Mouse (Mus musculus): ENCODE results near the gene Olfr872. TPM values are rescaled to one million over a fixed set of nuclear protein-coding genes. Genes with fewer than 3 reads are reported as not detected.
"Not testable (repeated sequence)": the region's sequence is repeated elsewhere in the genome, so short reads cannot be mapped to it uniquely, and the experiment has no call there.

Olfr872 gene
- total RNA-seq (2015; ENCODE audit: low replicate concordance) = not detected in 2 replicates
- total RNA-seq (2017; ENCODE audit: low replicate concordance) = not detected in 2 replicates

- ATAC-seq (replicated peaks; ENCODE audit: low FRiP score, poor library complexity, severe bottlenecking) = no peak
Measured at GRCm38 (mm10) chr9:20236819-20237218, at the start of gene Olfr872. Gene Olfr872 (plus strand): TSS chr9:20237119.

GRCm38 (mm10) chr9:20202131-20202530 lies 34.8 kb upstream of the Olfr872 start:
- no peak for ATAC-seq (replicated peaks; ENCODE audit: low FRiP score, poor library complexity, severe bottlenecking)

GRCm38 (mm10) chr9:20203413-20203984 lies 33.4 kb upstream of the Olfr872 start:
- not testable (repeated sequence) for ATAC-seq (replicated peaks; ENCODE audit: low FRiP score, poor library complexity, severe bottlenecking)

DNA sequence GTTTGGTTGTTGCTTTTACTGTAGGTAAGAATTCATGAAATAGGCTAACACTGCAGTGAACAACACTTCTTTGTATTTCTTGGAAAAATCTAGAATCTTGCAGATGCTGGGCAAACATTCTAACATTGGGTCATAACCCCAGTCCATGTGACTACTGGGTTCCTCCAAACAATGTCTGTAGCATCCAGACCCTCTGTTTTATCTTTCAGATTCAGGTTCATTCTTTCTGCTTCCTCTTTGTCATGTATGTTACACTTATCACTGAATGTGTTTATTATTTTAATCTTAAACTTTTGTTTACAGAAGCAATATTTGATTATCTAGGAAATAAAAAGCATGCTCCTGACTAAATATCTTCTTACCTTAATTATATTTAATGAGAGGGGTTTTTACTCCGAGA lies 26.1 kb upstream of the Olfr872 start:
- no peak for ATAC-seq (replicated peaks; ENCODE audit: low FRiP score, poor library complexity, severe bottlenecking)

- ATAC-seq (replicated peaks; ENCODE audit: low FRiP score, poor library complexity, severe bottlenecking) = no peak
Measured at GRCm38 (mm10) chr9:20211477-20211876, 25.4 kb upstream of the Olfr872 start.

DNA sequence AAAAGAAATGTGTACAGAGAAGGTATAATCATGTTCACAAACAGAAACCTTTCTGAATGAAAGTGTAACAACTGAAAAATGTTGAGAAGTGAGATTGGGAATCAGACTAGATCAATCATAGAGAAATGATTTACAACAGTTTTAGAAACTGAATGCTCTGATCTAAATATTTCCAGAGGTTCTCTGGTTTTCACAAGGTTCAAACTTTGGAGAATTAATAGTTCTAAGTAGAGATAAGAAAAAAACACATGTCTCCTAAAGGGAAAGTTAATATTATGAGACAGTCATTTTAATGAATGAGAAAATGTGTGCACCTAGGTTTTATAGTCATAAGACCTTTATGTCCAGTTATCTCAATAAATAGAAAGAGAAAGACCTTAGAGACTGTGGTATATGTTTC lies 25.0 kb upstream of the Olfr872 start, which contains the start of gene Olfr871:
TSS of gene Olfr871 (plus strand) at position 301 of the 400 bp plus-strand sequence.
- ATAC-seq (replicated peaks; ENCODE audit: low FRiP score, poor library complexity, severe bottlenecking) = no peak

- ATAC-seq (replicated peaks; ENCODE audit: low FRiP score, poor library complexity, severe bottlenecking) = no peak
Measured at GRCm38 (mm10) chr9:20237378-20237777, 459 bp downstream of the Olfr872 start.

GRCm38 (mm10) chr9:20282051-20282450 lies 45.1 kb downstream of the Olfr872 start, which contains the start of gene Olfr39:
Gene Olfr39 (plus strand): TSS chr9:20282351.
- ATAC-seq (replicated peaks; ENCODE audit: low FRiP score, poor library complexity, severe bottlenecking) = no peak

DNA sequence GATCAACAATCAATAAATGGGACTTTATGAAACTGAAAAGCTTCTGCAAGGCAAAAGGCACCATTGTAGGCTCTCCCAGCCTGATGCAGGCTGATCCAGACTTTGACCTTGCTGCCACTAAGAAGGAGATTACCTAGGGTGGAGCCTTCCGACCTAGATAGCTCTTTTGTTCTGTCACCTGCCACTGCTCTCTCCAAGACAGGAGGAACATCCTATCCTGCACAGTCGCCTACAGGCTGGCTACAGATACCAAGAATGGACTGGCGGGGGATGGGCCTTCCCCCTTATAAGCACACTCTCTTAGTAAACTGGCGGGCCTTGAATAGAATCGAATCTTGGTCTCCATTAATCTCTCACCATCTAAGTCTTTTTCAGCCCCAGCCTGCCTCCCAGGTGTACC lies 58.6 kb downstream of the Olfr872 start:
- ATAC-seq (replicated peaks; ENCODE audit: low FRiP score, poor library complexity, severe bottlenecking) = not testable (repeated sequence)

DNA sequence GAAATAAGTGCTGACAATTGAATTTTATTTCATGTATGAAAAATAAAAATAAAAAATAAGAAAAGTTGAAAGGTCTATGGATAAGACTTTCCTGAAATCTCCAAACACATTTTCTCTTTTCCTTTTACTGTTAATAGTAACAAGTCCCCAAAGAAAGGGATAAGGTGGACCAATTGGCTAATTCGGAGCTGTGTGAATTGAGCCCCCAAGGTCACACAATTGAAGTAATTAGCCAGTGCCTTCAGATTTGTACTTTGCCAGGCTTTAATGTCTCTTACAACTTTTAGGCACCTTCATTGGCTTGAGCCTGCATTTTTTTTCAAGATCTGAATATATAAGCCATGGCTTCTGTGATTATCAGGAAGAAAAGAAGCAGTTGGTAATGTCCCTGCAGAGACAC lies 61.3 kb downstream of the Olfr872 start, which contains the start of gene Olfr873:
TSS of gene Olfr873 (plus strand) at position 301 of the 400 bp plus-strand sequence.
- ATAC-seq (replicated peaks; ENCODE audit: low FRiP score, poor library complexity, severe bottlenecking) = no peak

Other genes with a start within 250 kb of the Olfr872 start
- gene Olfr866, start 209.1 kb upstream of the Olfr872 start, total RNA-seq (2015; ENCODE audit: low replicate concordance) = not detected in 2 replicates
- not detected in 2 replicates for gene Olfr866, start 209.1 kb upstream of the Olfr872 start, total RNA-seq (2017; ENCODE audit: low replicate concordance)
- gene Olfr867, start 179.6 kb upstream of the Olfr872 start, total RNA-seq (2015; ENCODE audit: low replicate concordance) = not detected in 2 replicates
- not detected in 2 replicates for gene Olfr867, start 179.6 kb upstream of the Olfr872 start, total RNA-seq (2017; ENCODE audit: low replicate concordance)
- not detected in 2 replicates for gene Olfr868, start 138.5 kb upstream of the Olfr872 start, total RNA-seq (2015; ENCODE audit: low replicate concordance)
- not detected in 2 replicates for gene Olfr868, start 138.5 kb upstream of the Olfr872 start, total RNA-seq (2017; ENCODE audit: low replicate concordance)
- gene Olfr869, start 108.1 kb upstream of the Olfr872 start, total RNA-seq (2015; ENCODE audit: low replicate concordance) = not detected in 2 replicates
- not detected in 2 replicates for gene Olfr869, start 108.1 kb upstream of the Olfr872 start, total RNA-seq (2017; ENCODE audit: low replicate concordance)
- gene Olfr870, start 63.1 kb upstream of the Olfr872 start, total RNA-seq (2015; ENCODE audit: low replicate concordance) = not detected in 2 replicates
- gene Olfr870, start 63.1 kb upstream of the Olfr872 start, total RNA-seq (2017; ENCODE audit: low replicate concordance) = not detected in 2 replicates
- gene Olfr871, start 24.9 kb upstream of the Olfr872 start, total RNA-seq (2015; ENCODE audit: low replicate concordance) = not detected in 2 replicates
- gene Olfr871, start 24.9 kb upstream of the Olfr872 start, total RNA-seq (2017; ENCODE audit: low replicate concordance) = not detected in 2 replicates
- not detected in 2 replicates for gene Olfr39, start 45.2 kb downstream of the Olfr872 start, total RNA-seq (2015; ENCODE audit: low replicate concordance)
- not detected in 2 replicates for gene Olfr39, start 45.2 kb downstream of the Olfr872 start, total RNA-seq (2017; ENCODE audit: low replicate concordance)
- gene Olfr873, start 61.4 kb downstream of the Olfr872 start, total RNA-seq (2015; ENCODE audit: low replicate concordance) = not detected in 2 replicates
- not detected in 2 replicates for gene Olfr873, start 61.4 kb downstream of the Olfr872 start, total RNA-seq (2017; ENCODE audit: low replicate concordance)
- not detected in 2 replicates for gene Olfr18, start 99.0 kb downstream of the Olfr872 start, total RNA-seq (2015; ENCODE audit: low replicate concordance)
- not detected in 2 replicates for gene Olfr18, start 99.0 kb downstream of the Olfr872 start, total RNA-seq (2017; ENCODE audit: low replicate concordance)
- 4.0 and 5.0 TPM in 2 replicates for gene Zfp560, start 148.1 kb downstream of the Olfr872 start, total RNA-seq (2015; ENCODE audit: low replicate concordance)
- gene Zfp560, start 148.1 kb downstream of the Olfr872 start, total RNA-seq (2017; ENCODE audit: low replicate concordance) = 5.6 TPM in 1 of 2 replicates, not detected in the other
- gene Zfp26, start 223.0 kb downstream of the Olfr872 start, total RNA-seq (2015; ENCODE audit: low replicate concordance) = 5.0 and 9.2 TPM in 2 replicates
- gene Zfp26, start 223.0 kb downstream of the Olfr872 start, total RNA-seq (2017; ENCODE audit: low replicate concordance) = 2.7 and 24.4 TPM in 2 replicates